Mouse (Mus musculus) ovary, postnatal 10 days (tissue): ENCODE measurements around the gene Slc9a9.

Experiments
- DNase-seq: peaks from one replicate; pipeline ENCODE4 v3.0.0; 2022; ENCODE audit warnings: low spot score

The Slc9a9 gene

GRCm38 (mm10) chr9:95207661-95208060, 538.0 kb downstream of the Slc9a9 start:
- no peak for DNase-seq

- no peak for DNase-seq
Observed at GRCm38 (mm10) chr9:95208681-95209080, 539.0 kb downstream of the Slc9a9 start.

- no peak for DNase-seq
Observed at GRCm38 (mm10) chr9:95220009-95220408, 550.3 kb downstream of the Slc9a9 start.

GRCm38 (mm10) chr9:95221310-95221709, 551.6 kb downstream of the Slc9a9 start:
- DNase-seq, result no peak

GRCm38 (mm10) chr9:95226986-95227385, 557.3 kb downstream of the Slc9a9 start:
- no peak for DNase-seq

GRCm38 (mm10) chr9:95228123-95228522, 558.4 kb downstream of the Slc9a9 start:
- no peak for DNase-seq

GRCm38 (mm10) chr9:95229147-95229546, 559.4 kb downstream of the Slc9a9 start:
- DNase-seq, result no peak

- DNase-seq, result no peak
Observed at GRCm38 (mm10) chr9:95239900-95240299, 570.2 kb downstream of the Slc9a9 start.

- DNase-seq, result no peak
Observed at GRCm38 (mm10) chr9:95242628-95243195, 573.0 kb downstream of the Slc9a9 start.

GRCm38 (mm10) chr9:95254162-95254561, 584.5 kb downstream of the Slc9a9 start:
- DNase-seq, result no peak

- DNase-seq, result no peak
Observed at GRCm38 (mm10) chr9:95255844-95256243, 586.1 kb downstream of the Slc9a9 start.

- DNase-seq, result no peak
Observed at GRCm38 (mm10) chr9:95256680-95257316, 587.1 kb downstream of the Slc9a9 start.

GRCm38 (mm10) chr9:95262851-95263250, 593.1 kb downstream of the Slc9a9 start:
- no peak for DNase-seq

- no peak for DNase-seq
Observed at GRCm38 (mm10) chr9:95263867-95264509, 594.3 kb downstream of the Slc9a9 start.

GRCm38 (mm10) chr9:95266179-95266578, 596.5 kb downstream of the Slc9a9 start:
- no peak for DNase-seq

- DNase-seq, result no peak
Observed at GRCm38 (mm10) chr9:95266924-95267323, 597.2 kb downstream of the Slc9a9 start.

GRCm38 (mm10) chr9:95279590-95280344, 610.1 kb downstream of the Slc9a9 start:
- DNase-seq, result no peak
